Mouse (Mus musculus): ENCODE data around the gene Map3k1. TPM values are rescaled to one million over a fixed set of nuclear protein-coding genes. Genes with fewer than 3 reads are reported as not detected.

The Map3k1 gene
- polyA plus RNA-seq, 1 experiment from 2014 or later = 15.7 TPM

GRCm38 (mm10) chr13:111788882-111789281 lies 19.9 kb downstream of the Map3k1 start:
- Histone ChIP-seq H3K4me3 (ENCODE audit: control insufficient read depth in 1 of 2, insufficient read depth in 1 of 2, low read depth in 1 of 2, low read length in 2 of 2) (peak overlapping the region; percentile 25 to 27; a peak in 3 of 4 replicates), H3K9ac (ENCODE audit: low read length) (peak overlapping the region; percentile 60), H3K4me1 (ENCODE audit: control insufficient read depth in 2 of 2, insufficient read depth in 2 of 2, low read length in 2 of 2) (peaks cover 39 to 58% of the 10 kb centered on the region in 2 experiments), H3K9me3 (ENCODE audit: control insufficient read depth, low read length) (no peaks in the 10 kb centered on the region), H3K27ac (replicated peaks in 1 of 2; ENCODE audit: control insufficient read depth in 1 of 2, insufficient read depth in 1 of 2, low read depth in 2 of 2, low read length in 2 of 2) (peak overlapping the region; percentile 28 to 31; a peak in 2 of 4 replicates), H3K27me3 (ENCODE audit: control insufficient read depth, insufficient read depth, low read length) (no peaks in the 10 kb centered on the region), H3K4me2 (ENCODE audit: low read length) (peak overlapping the region; percentile 53), H3K36me3 (ENCODE audit: control insufficient read depth, insufficient read depth, low read length) (no peaks in the 10 kb centered on the region)
- WGBS = 45% methylated on average over 9 of the region's 9 CpGs
- ATAC-seq (ENCODE audit: insufficient number of reproducible peaks, insufficient read depth, low FRiP score, low read depth) = 0 out of 2 replicates have a peak, but pooled peaks have one; percentile 10

- 25% methylated on average over 18 of the region's 18 CpGs for WGBS
- H3K9ac ChIP-seq (ENCODE audit: low read length) = peak overlapping the region; percentile 60
- peak overlapping the region; percentile 28 to 31; a peak in 1 of 4 replicates for H3K27ac ChIP-seq (replicated peaks in 1 of 2; ENCODE audit: control insufficient read depth in 1 of 2, insufficient read depth in 1 of 2, low read depth in 2 of 2, low read length in 2 of 2)
- peak overlapping the region; percentile 53 for H3K4me2 ChIP-seq (ENCODE audit: low read length)
- H3K4me3 ChIP-seq (ENCODE audit: control insufficient read depth in 1 of 2, insufficient read depth in 1 of 2, low read depth in 1 of 2, low read length in 2 of 2) = peak overlapping the region; percentile 25 to 27; a peak in 3 of 4 replicates
- H3K9me3 ChIP-seq (ENCODE audit: control insufficient read depth, low read length) = no peaks in the 10 kb centered on the region
- ATAC-seq (ENCODE audit: insufficient number of reproducible peaks, insufficient read depth, low FRiP score, low read depth) = no peak
- H3K27me3 ChIP-seq (ENCODE audit: control insufficient read depth, insufficient read depth, low read length) = no peaks in the 10 kb centered on the region
- H3K36me3 ChIP-seq (ENCODE audit: control insufficient read depth, insufficient read depth, low read length) = 0 out of 2 replicates have a peak, but pooled peaks cover 2% of the 10 kb centered on the region
- peaks cover 40 to 63% of the 10 kb centered on the region in 2 experiments for H3K4me1 ChIP-seq (ENCODE audit: control insufficient read depth in 2 of 2, insufficient read depth in 2 of 2, low read length in 2 of 2)
Observed at GRCm38 (mm10) chr13:111787857-111788619, 20.8 kb downstream of the Map3k1 start.

GRCm38 (mm10) chr13:111786584-111786983 lies 22.2 kb downstream of the Map3k1 start:
- peaks cover 28 to 49% of the 10 kb centered on the region in 2 experiments for H3K4me1 ChIP-seq (ENCODE audit: control insufficient read depth in 2 of 2, insufficient read depth in 2 of 2, low read length in 2 of 2)
- peaks cover 7% of the 10 kb centered on the region; the same call in 1 of the 2 replicates for H3K36me3 ChIP-seq (ENCODE audit: control insufficient read depth, insufficient read depth, low read length)
- H3K4me3 ChIP-seq (ENCODE audit: control insufficient read depth in 1 of 2, insufficient read depth in 1 of 2, low read depth in 1 of 2, low read length in 2 of 2) = no peak overlapping the region
- H3K4me2 ChIP-seq (ENCODE audit: low read length) = no peak overlapping the region
- H3K27me3 ChIP-seq (ENCODE audit: control insufficient read depth, insufficient read depth, low read length) = no peaks in the 10 kb centered on the region
- H3K27ac ChIP-seq (replicated peaks in 1 of 2; ENCODE audit: control insufficient read depth in 1 of 2, insufficient read depth in 1 of 2, low read depth in 2 of 2, low read length in 2 of 2) = no peak overlapping the region
- WGBS = 88% methylated on average over 7 of the region's 7 CpGs
- H3K9me3 ChIP-seq (ENCODE audit: control insufficient read depth, low read length) = no peaks in the 10 kb centered on the region
- ATAC-seq (ENCODE audit: insufficient number of reproducible peaks, insufficient read depth, low FRiP score, low read depth) = no peak
- H3K9ac ChIP-seq (ENCODE audit: low read length) = no peak overlapping the region

- Histone ChIP-seq H3K4me3 (ENCODE audit: control insufficient read depth in 1 of 2, insufficient read depth in 1 of 2, low read depth in 1 of 2, low read length in 2 of 2) (no peak overlapping the region), H3K9me3 (ENCODE audit: control insufficient read depth, low read length) (no peaks in the 10 kb centered on the region), H3K27ac (replicated peaks in 1 of 2; ENCODE audit: control insufficient read depth in 1 of 2, insufficient read depth in 1 of 2, low read depth in 2 of 2, low read length in 2 of 2) (no peak overlapping the region), H3K4me2 (ENCODE audit: low read length) (no peak overlapping the region), H3K4me1 (ENCODE audit: control insufficient read depth in 2 of 2, insufficient read depth in 2 of 2, low read length in 2 of 2) (peaks cover 9 to 33% of the 10 kb centered on the region in 2 experiments), H3K27me3 (ENCODE audit: control insufficient read depth, insufficient read depth, low read length) (no peaks in the 10 kb centered on the region), H3K9ac (ENCODE audit: low read length) (no peak overlapping the region), H3K36me3 (ENCODE audit: control insufficient read depth, insufficient read depth, low read length) (peaks cover 7% of the 10 kb centered on the region; the same call in 1 of the 2 replicates)
- no peak for ATAC-seq (ENCODE audit: insufficient number of reproducible peaks, insufficient read depth, low FRiP score, low read depth)
- WGBS = 47% methylated on average over 8 of the region's 8 CpGs
Observed at GRCm38 (mm10) chr13:111783451-111783850, 25.3 kb downstream of the Map3k1 start.

- peaks cover 23% of the 10 kb centered on the region for H3K36me3 ChIP-seq (ENCODE audit: control insufficient read depth, insufficient read depth, low read length)
- H3K4me3 ChIP-seq (ENCODE audit: control insufficient read depth in 1 of 2, insufficient read depth in 1 of 2, low read depth in 1 of 2, low read length in 2 of 2) = no peak overlapping the region
- H3K9ac ChIP-seq (ENCODE audit: low read length) = no peak overlapping the region
- no peaks in the 10 kb centered on the region for H3K27me3 ChIP-seq (ENCODE audit: control insufficient read depth, insufficient read depth, low read length)
- ATAC-seq (ENCODE audit: insufficient number of reproducible peaks, insufficient read depth, low FRiP score, low read depth) = no peak
- peaks cover 15 to 34% of the 10 kb centered on the region in 2 experiments for H3K4me1 ChIP-seq (ENCODE audit: control insufficient read depth in 2 of 2, insufficient read depth in 2 of 2, low read length in 2 of 2)
- no peak overlapping the region for H3K4me2 ChIP-seq (ENCODE audit: low read length)
- H3K27ac ChIP-seq (replicated peaks in 1 of 2; ENCODE audit: control insufficient read depth in 1 of 2, insufficient read depth in 1 of 2, low read depth in 2 of 2, low read length in 2 of 2) = no peak overlapping the region
- 54% methylated on average over 5 of the region's 5 CpGs for WGBS
- H3K9me3 ChIP-seq (ENCODE audit: control insufficient read depth, low read length) = no peaks in the 10 kb centered on the region
Observed at GRCm38 (mm10) chr13:111779471-111779870, 29.3 kb downstream of the Map3k1 start.

GRCm38 (mm10) chr13:111778606-111779005 lies 30.2 kb downstream of the Map3k1 start:
- no peaks in the 10 kb centered on the region for H3K27me3 ChIP-seq (ENCODE audit: control insufficient read depth, insufficient read depth, low read length)
- no peak overlapping the region for H3K4me3 ChIP-seq (ENCODE audit: control insufficient read depth in 1 of 2, insufficient read depth in 1 of 2, low read depth in 1 of 2, low read length in 2 of 2)
- ATAC-seq (ENCODE audit: insufficient number of reproducible peaks, insufficient read depth, low FRiP score, low read depth) = no peak
- H3K36me3 ChIP-seq (ENCODE audit: control insufficient read depth, insufficient read depth, low read length) = peaks cover 29% of the 10 kb centered on the region
- H3K4me1 ChIP-seq (ENCODE audit: control insufficient read depth in 2 of 2, insufficient read depth in 2 of 2, low read length in 2 of 2) = peaks cover 14 to 26% of the 10 kb centered on the region in 2 experiments
- peak overlapping the region; percentile 16; the same call in 1 of the 2 replicates for H3K9ac ChIP-seq (ENCODE audit: low read length)
- H3K9me3 ChIP-seq (ENCODE audit: control insufficient read depth, low read length) = no peaks in the 10 kb centered on the region
- H3K4me2 ChIP-seq (ENCODE audit: low read length) = no peak overlapping the region
- H3K27ac ChIP-seq (replicated peaks in 1 of 2; ENCODE audit: control insufficient read depth in 1 of 2, insufficient read depth in 1 of 2, low read depth in 2 of 2, low read length in 2 of 2) = no peak overlapping the region
- 46% methylated on average over 6 of the region's 6 CpGs for WGBS

GRCm38 (mm10) chr13:111777865-111778264 lies 30.9 kb downstream of the Map3k1 start:
- no peak overlapping the region for H3K4me3 ChIP-seq (ENCODE audit: control insufficient read depth in 1 of 2, insufficient read depth in 1 of 2, low read depth in 1 of 2, low read length in 2 of 2)
- no peak for ATAC-seq (ENCODE audit: insufficient number of reproducible peaks, insufficient read depth, low FRiP score, low read depth)
- no peaks in the 10 kb centered on the region for H3K27me3 ChIP-seq (ENCODE audit: control insufficient read depth, insufficient read depth, low read length)
- H3K27ac ChIP-seq (replicated peaks in 1 of 2; ENCODE audit: control insufficient read depth in 1 of 2, insufficient read depth in 1 of 2, low read depth in 2 of 2, low read length in 2 of 2) = 0 out of 4 replicates have a peak overlapping the region, but pooled peaks of 1 of the 2 experiments have one; percentile 41
- no peaks in the 10 kb centered on the region for H3K9me3 ChIP-seq (ENCODE audit: control insufficient read depth, low read length)
- H3K4me1 ChIP-seq (ENCODE audit: control insufficient read depth in 2 of 2, insufficient read depth in 2 of 2, low read length in 2 of 2) = peaks cover 12 to 23% of the 10 kb centered on the region in 2 experiments
- H3K4me2 ChIP-seq (ENCODE audit: low read length) = no peak overlapping the region
- H3K9ac ChIP-seq (ENCODE audit: low read length) = no peak overlapping the region
- peaks cover 34% of the 10 kb centered on the region for H3K36me3 ChIP-seq (ENCODE audit: control insufficient read depth, insufficient read depth, low read length)
- 45% methylated on average over 10 of the region's 10 CpGs for WGBS

Measured in heart, embryonic 14.5 days (tissue).